Mouse (Mus musculus) telencephalon, adult 2 months (tissue): ENCODE results near the gene Tdp2.
A peak's percentile ranks its signal among the peaks of the same experiment; 100 is the strongest.
"Not testable (repeated sequence)": the region's sequence is repeated elsewhere in the genome, so short reads cannot be mapped to it uniquely, and the experiment has no call there.

ENCODE experiments used
- DNase-seq: peaks from one replicate; pipeline ENCODE4 v3.0.0-alpha.2; 2011; ENCODE audit warnings: low read depth, low spot score

The Tdp2 gene

GRCm38 (mm10) chr13:24824647-24825046, 6.8 kb upstream of the Tdp2 start:
- DNase-seq: no peak

DNA sequence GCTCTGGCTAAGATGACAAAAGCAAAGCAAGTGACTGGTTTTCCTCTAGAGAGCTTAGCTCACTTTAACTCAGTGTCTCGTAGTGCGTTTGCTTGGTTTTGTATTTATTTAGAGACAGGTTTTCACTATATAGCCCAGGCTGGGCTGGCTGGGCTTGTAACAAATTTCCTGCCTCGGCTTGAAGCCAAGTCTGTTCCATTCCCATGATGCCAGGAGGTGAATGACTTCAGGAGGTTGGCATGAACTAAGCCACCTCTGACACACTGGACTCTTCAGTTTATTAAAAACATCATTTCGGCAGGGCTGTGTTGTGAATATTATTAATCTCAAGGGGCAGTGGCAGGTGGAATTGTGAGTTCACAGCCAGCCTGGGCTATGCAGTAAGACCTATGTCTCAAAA, 5.9 kb upstream of the Tdp2 start:
- DNase-seq: no peak

- no peak for DNase-seq
Observed at GRCm38 (mm10) chr13:24826116-24826515, 5.4 kb upstream of the Tdp2 start.

- DNase-seq: no peak
Observed at GRCm38 (mm10) chr13:24830756-24831352, 625 bp upstream of the Tdp2 start.

DNA sequence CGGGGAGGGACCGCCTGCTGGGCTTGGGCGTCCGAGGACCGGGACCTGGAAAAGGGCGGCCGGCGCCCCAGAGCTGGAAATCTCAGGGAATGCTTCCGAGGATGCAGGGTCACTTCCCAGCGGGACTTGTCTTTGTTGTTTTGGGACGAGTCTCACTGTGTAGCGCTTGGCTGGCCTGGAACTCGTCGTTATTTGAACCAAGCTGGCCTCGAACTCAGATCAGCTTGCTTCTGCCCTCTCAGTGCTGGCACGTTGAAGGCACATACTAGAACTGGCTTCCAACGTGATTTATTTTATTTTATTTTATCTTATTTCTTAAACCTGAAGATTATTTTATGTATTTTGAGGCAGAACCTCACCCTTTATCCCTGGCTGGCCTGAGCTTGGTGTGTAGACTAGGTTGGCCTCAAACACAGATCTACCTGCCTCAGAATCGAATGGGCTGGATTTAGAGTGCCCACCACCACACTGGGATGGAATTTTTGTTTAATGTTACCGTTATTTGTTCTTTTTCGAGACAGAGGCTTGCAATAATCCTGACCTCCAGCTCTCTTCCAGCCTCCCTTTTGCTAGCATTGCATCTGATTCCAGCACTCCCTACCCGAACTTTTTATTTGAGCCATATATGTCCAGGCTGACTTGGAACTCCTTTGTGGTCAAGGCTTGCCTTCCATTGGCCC, 792 bp downstream of the Tdp2 start:
- no peak for DNase-seq

- no peak for DNase-seq
Observed at GRCm38 (mm10) chr13:24832811-24833155, 1.3 kb downstream of the Tdp2 start.

DNA sequence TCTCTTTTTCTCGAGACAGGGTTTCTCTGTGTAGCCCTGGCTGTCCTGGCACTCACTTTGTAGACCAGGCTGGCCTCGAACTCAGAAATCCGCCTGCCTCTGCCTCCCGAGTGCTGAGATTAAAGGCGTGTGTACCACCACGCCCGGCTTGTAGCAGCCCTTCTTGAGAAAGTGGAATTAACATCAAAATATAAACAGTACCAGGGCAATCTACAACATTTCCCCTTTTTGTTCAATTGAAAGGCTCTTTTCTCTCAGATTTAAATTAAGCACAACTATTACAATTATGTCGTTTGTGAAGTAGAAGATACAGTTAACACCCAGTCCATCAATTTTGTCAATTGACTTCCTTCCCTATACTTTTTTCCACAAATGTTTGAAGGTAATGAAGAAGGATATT, 6.3 kb downstream of the Tdp2 start:
- DNase-seq: not testable (repeated sequence)

GRCm38 (mm10) chr13:24839831-24840230, 8.4 kb downstream of the Tdp2 start:
- DNase-seq: no peak

DNA sequence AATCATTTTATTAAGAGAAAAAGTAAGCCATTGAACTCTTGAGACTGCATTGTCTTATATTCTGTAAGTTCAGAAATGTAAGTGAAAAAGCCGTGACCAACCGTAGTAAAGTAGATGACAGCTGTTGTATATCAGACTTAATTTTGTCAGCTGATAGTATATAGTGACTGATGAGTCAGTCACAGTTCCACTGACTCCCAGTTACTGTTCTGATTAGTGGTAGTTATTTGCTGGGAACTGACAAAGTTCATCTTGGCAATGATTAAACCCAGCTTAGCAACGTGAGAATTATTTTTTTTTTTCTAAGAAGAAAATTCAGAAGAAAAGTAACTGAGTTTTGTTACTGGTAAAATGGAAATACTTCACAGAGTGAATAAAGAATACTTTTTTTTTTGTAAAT, 10.2 kb downstream of the Tdp2 start:
- no peak for DNase-seq

DNA sequence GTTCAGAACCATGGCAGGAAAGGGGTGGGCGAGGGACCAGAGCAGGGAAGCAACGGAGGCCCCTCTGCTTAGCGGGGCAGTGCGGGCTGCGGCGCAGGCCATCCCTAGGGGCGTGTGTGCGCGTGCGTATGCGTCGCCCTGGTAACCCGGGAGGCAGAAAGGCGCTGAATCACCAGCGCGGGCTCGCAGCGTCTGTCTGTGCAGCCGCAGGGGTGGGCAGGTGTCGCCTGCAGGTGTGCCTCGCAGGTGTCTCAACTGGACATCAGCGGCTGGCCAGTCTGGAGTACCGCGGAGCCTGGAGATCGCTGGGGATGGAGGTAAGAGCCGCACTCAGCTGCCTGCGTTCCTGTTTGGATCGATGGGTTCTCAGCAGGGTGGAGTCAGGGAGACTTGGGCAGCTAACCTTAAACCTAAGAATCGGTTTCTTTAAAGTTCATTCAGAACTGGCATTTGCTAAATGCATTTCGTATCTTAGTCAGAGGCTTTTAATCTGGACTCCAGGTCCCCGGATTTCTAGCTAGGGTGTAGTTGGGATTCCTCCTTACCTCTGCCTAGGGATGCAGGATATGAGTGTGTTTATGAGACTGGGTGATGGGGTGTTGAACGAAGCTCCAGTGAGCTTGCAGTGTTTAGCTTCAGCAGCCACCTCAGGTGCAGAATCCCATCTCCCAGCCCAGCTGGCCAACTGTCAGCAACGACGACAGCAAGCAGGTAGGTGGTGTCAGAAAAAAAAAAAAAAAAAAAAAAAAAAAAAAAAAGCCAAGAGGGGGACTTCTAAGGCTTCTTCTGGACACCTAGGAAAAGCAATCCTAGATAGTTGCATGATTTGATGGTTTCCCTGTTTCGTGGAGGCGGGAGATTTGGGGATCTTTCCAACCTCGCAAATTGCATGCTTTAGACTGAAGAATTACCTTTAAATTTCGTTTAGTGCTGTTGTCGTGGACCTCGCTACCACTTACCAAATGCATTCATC, 13.8 kb downstream of the Tdp2 start, which contains the start of gene D130043K22Rik:
TSS of gene D130043K22Rik (plus strand) at position 153 of the 973 bp plus-strand sequence.
- peak; percentile 39 for DNase-seq

- DNase-seq: no peak
Observed at GRCm38 (mm10) chr13:24849318-24849717, 17.8 kb downstream of the Tdp2 start.

- no peak for DNase-seq
Observed at GRCm38 (mm10) chr13:24851989-24852388, 20.5 kb downstream of the Tdp2 start.

GRCm38 (mm10) chr13:24852570-24852969, 21.1 kb downstream of the Tdp2 start:
- no peak for DNase-seq

GRCm38 (mm10) chr13:24859115-24859514, 27.6 kb downstream of the Tdp2 start:
- no peak for DNase-seq

GRCm38 (mm10) chr13:24861084-24861483, 29.6 kb downstream of the Tdp2 start:
- DNase-seq: no peak

- DNase-seq: no peak
Observed at GRCm38 (mm10) chr13:24862021-24862420, 30.5 kb downstream of the Tdp2 start.

GRCm38 (mm10) chr13:24862520-24862919, 31.0 kb downstream of the Tdp2 start:
- no peak for DNase-seq

DNA sequence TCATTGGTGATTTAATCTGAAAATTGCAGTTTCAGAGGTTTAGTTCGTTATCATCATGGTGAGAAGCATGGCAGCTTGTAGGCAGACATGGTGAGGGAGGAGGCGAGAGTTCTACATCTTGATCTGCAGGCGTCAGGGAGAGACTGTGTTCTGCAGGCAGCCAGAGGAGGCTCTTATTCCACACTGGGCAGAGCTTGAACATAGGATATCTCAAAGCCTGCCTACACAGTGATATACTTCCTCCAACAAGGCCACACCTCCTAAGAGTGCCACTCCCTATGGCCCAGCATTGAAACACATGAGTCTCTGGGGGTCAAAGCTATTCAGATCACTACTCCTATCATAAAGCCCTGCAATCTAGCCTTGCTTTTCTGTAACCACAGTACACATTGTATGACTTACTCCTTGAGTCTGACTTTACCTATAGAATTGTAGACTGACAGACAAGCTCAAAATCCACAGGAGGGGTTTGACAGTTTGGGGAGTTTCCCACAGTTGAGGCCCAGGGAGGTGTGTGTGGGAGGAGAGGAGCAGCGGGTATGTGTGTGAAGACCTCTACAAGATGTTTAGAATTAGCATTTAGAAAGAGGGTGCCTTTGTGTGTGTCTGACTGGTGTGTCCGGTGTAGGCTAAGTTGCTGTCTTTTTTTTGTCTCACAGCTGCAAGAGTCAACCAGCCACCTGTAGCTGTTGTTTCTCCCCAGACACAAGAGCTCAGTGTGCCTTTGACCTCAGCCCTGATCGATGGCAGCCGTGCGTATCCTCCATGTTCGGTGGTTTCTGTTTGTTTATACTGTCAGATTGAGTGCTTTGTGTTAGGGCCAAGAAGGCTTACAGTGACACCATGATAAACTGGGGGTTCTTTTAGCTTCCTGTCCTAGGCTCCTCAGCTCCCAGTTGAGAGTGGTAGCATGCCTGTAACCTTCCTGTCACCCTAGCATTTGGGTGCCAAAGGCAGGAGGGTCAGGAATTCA, 35.2 kb downstream of the Tdp2 start:
- no peak for DNase-seq

- DNase-seq: no peak
Observed at GRCm38 (mm10) chr13:24867789-24868188, 36.3 kb downstream of the Tdp2 start.

DNA sequence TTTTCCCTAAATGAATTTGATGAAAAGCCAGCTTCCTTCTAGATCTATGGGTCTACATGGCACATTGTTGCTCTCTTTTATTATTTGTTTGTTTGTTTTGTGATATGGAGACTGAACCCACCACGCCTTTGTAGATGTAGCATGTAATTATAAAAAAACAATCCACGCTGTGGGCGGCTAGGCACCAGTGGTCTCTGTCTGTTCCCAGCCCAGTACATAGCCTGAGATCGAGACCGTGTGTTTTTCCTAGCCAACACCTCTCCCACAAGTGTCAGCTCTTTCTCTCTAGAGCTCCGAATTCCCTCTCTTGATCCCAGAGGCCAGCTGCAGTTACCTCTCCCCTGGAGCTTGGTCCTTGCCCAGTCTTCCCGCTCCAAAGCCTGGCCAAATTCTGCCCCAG, 36.8 kb downstream of the Tdp2 start:
- no peak for DNase-seq

- DNase-seq: no peak
Observed at GRCm38 (mm10) chr13:24879359-24880040, 48.0 kb downstream of the Tdp2 start.
